Mouse (Mus musculus): ENCODE data around the gene Tprn. TPM values are rescaled to one million over a fixed set of nuclear protein-coding genes. Genes with fewer than 3 reads are reported as not detected.
A peak's percentile ranks its signal among the peaks of the same experiment; 100 is the strongest.

Tprn gene
- polyA plus RNA-seq, 1 experiment from 2014 or later = 8.6 TPM

DNA sequence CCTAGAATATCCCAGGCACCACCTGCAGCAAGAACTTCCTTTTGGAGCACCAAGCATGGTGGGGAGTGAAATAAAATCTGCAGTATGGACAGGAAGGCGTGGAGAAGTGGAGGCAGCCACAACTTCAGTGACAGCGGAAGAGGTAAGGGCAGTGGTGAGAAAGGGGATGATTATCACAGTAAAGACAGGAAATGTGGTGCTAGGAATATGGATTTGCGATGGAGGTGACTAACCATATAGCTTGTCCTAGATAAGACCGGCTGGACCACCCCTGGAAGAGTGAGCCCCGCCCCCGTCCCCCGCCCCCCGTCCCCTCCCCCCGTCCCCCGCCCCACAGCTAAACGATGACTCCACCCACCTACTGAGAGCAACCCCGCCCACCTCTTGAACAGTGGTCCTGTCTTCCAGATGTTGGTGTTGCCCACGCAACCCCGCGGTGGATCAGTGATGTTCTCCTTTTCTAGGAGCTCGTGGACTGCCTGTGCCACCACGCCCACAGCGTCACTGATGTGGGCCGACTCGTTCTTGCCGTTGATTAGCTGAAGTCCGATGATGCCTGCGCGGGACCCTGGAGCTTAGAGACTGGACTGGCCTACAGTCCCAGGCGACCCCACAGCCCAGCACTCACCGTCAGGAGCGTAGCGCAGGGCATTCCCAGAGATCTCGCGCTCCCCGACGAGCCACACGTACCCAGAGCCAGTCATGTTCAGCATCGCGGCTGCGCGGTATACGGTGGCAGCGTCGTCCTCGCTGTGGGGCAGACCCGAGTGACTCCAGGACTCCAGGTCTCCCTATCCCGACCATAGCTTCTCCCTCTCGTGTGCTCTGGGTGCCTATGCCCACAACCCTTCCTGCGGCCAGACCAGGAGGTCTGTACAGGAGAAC is 42.5 kb downstream of the Tprn start:
- Histone ChIP-seq H3K4me3 (peak overlapping the region; percentile 43), H3K9me3 (no peaks in the 10 kb centered on the region), H3K27ac (no peak overlapping the region), H3K36me3 (no peaks in the 10 kb centered on the region), H3K9ac (peak overlapping the region; percentile 17), H3K27me3 (peaks cover 67% of the 10 kb centered on the region), H3K4me1 (peaks cover 13% of the 10 kb centered on the region), H3K4me2 (peak overlapping the region; percentile 81)
- 3% methylated on average over 43 of the region's 45 CpGs for WGBS
- ATAC-seq (ENCODE audit: insufficient number of reproducible peaks, low FRiP score, low TSS enrichment, low read depth) = peak; percentile 7; the same call in 1 of the 2 replicates

DNA sequence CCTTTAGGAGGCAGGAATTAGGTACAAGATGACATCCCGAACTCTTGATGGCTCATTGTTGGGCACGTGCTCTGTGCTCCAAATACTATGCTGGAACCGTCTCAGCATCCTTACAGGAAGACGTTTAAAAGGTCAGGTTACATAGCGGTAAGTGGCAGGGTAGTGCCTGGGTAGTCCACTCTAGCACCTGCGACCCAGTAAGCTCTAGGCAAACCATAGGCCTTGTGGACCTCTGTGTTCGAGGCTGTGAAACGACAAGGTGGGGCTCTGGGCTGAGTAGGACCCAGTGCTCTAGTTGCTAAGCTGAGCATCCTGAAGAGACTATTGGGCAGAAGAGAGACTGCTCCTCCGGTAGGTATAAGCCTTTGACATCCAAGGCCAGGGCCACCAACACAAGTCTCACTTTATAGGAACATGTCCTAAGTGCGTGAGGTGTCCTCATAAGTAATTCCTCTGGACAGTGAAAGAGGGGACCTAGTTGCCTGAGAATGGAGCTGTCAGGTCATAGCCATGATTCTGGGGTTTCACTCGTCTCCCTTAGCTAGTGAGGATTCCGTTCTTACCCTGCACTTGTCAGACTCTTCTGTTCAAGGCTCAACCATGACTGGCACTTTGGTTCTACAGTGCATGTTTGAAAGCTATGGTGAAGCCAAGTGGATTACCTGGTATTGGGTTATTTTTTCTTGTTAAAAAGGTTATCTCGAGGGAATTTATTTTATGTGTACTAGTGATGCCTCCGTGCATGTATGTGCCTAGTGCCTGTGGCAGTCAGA is 43.4 kb downstream of the Tprn start:
- H3K9me3 ChIP-seq = no peaks in the 10 kb centered on the region
- no peak overlapping the region; the same call in 1 of the 2 replicates for H3K9ac ChIP-seq
- H3K4me1 ChIP-seq = peaks cover 13% of the 10 kb centered on the region
- peak overlapping the region; percentile 43 for H3K4me3 ChIP-seq
- no peak for ATAC-seq (ENCODE audit: insufficient number of reproducible peaks, low FRiP score, low TSS enrichment, low read depth)
- WGBS = 46% methylated on average over 14 of the region's 14 CpGs
- H3K27me3 ChIP-seq = peaks cover 76% of the 10 kb centered on the region
- H3K4me2 ChIP-seq = peak overlapping the region; percentile 81
- H3K27ac ChIP-seq = no peak overlapping the region
- H3K36me3 ChIP-seq = no peaks in the 10 kb centered on the region

DNA sequence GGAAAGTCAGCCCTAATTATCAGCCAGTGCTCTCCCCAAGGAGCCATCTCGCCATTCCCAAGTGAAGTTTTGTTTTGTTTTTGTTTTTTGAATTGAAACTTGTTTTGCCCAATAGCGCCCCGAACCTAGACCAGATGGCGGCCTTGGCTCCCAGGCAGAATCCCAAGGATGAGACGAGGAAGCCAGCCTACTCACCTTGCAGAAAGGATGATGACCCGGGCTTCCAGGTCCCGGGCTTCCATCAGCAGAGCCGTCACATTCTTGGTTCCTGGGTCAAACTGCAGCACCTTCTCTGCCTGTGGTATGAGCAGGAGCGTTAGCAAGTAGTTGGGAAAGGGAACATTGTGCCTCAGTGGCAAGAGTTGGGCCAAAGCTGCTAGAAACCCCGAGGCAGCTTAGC is 47.8 kb downstream of the Tprn start:
- H3K9ac ChIP-seq = no peak overlapping the region
- H3K4me1 ChIP-seq = peaks cover 5% of the 10 kb centered on the region
- H3K9me3 ChIP-seq = no peaks in the 10 kb centered on the region
- no peak overlapping the region for H3K4me2 ChIP-seq
- H3K27ac ChIP-seq = no peak overlapping the region
- H3K27me3 ChIP-seq = peaks cover 93% of the 10 kb centered on the region
- no peak for ATAC-seq (ENCODE audit: insufficient number of reproducible peaks, low FRiP score, low TSS enrichment, low read depth)
- WGBS = 52% methylated on average over 10 of the region's 10 CpGs
- no peaks in the 10 kb centered on the region for H3K36me3 ChIP-seq
- H3K4me3 ChIP-seq = no peak overlapping the region

DNA sequence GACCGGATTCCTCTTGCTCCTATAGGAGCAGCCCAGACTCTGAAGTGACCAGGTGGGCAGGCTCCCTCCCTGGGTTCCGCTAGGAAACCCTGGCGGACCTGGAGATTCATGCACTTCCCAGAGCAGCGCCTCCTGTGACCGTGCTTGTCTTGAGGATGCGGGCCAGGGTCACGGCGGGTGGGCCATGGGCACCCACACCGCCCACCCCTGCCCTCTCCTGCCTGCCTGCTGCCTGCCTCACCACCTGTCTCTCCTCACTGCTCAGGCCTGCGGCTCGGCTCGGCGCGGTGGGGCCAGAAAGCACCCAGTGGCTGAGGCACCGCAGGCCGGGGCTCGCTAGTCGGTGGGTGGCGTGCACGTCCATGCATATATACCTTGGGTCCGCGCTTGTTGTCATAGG is 48.6 kb downstream of the Tprn start:
- H3K4me2 ChIP-seq = no peak overlapping the region
- no peak for ATAC-seq (ENCODE audit: insufficient number of reproducible peaks, low FRiP score, low TSS enrichment, low read depth)
- H3K27me3 ChIP-seq = peaks cover 88% of the 10 kb centered on the region
- no peaks in the 10 kb centered on the region for H3K9me3 ChIP-seq
- H3K27ac ChIP-seq = no peak overlapping the region
- no peak overlapping the region for H3K4me3 ChIP-seq
- no peaks in the 10 kb centered on the region for H3K36me3 ChIP-seq
- no peak overlapping the region for H3K9ac ChIP-seq
- WGBS = 1% methylated on average over 22 of the region's 22 CpGs
- no peaks in the 10 kb centered on the region for H3K4me1 ChIP-seq

DNA sequence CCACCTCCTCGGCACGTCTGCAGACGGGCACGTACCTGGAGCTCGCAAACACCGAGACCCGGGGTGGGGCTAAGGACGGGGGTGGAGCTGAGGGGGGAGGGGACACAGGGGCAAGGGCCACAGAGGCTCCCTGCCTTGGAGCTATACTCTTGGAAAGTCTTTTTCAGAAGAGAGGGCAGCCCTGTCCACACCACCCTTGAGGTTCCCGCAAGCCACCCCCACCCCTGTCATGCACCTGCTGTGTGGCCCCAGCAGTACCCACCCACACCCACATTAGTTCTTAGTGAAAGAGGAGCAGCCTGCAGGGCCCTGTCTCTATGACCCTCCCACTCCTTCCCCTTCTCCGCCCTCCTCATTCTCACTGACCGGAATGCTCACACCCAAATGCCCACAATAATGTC is 49.1 kb downstream of the Tprn start:
- WGBS = 4% methylated on average over 11 of the region's 11 CpGs

DNA sequence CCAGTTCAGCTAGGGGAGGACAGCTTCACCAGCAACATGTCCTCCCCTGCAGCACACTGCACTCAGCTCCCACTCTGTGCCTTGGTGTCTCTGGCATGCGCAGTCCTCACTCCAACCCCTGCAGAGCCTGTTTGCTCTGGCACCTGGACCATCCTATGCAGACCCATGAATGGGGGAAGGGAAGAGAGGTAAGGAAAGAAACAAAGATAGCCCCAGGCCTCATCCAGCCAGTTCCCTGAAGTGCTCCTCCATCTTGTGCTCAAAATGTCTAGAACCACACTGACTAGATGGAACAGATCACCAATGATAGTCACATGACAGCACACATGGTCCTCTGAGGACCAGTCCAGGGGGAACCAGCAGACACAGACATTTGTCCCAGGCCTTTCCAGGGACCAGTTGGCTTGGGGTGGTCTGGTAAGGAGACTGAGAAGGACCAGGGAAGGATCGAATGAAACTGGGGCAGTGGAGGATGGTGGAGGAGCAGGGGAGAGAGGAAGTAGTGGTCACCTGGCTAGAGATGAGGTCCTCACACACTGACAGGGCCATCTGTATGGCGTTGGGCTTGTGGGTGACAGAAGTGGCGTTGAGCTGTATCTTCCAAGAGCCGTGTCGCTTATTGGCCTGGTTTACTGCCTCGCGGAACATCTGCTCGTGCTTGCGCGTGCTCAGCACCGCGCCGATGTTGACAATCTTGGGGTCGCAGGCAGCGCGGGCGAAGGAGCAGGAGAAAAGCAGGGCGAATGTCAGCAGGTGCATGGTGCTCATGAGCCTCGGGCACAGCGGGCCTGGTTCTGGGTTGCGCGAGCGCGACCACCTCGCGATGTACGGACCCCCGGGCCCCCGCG is 55.9 kb downstream of the Tprn start:
- Histone ChIP-seq H3K4me2 (peak overlapping the region; percentile 54), H3K36me3 (no peaks in the 10 kb centered on the region), H3K27me3 (peaks cover 75% of the 10 kb centered on the region), H3K9me3 (no peaks in the 10 kb centered on the region), H3K4me1 (peaks cover 10% of the 10 kb centered on the region), H3K4me3 (peak overlapping the region; percentile 33), H3K9ac (no peak overlapping the region), H3K27ac (no peak overlapping the region)
- no peak for ATAC-seq (ENCODE audit: insufficient number of reproducible peaks, low FRiP score, low TSS enrichment, low read depth)
- 6% methylated on average over 31 of the region's 31 CpGs for WGBS

More for the DNA sequence above, 49.1 kb downstream of the Tprn start:
- Histone ChIP-seq H3K4me2 (no peak overlapping the region), H3K36me3 (no peaks in the 10 kb centered on the region), H3K27ac (no peak overlapping the region), H3K27me3 (peaks cover 88% of the 10 kb centered on the region), H3K4me1 (no peaks in the 10 kb centered on the region), H3K9me3 (no peaks in the 10 kb centered on the region), H3K4me3 (no peak overlapping the region), H3K9ac (no peak overlapping the region)
- ATAC-seq (ENCODE audit: insufficient number of reproducible peaks, low FRiP score, low TSS enrichment, low read depth) = 0 out of 2 replicates have a peak, but pooled peaks have one; percentile 17

DNA sequence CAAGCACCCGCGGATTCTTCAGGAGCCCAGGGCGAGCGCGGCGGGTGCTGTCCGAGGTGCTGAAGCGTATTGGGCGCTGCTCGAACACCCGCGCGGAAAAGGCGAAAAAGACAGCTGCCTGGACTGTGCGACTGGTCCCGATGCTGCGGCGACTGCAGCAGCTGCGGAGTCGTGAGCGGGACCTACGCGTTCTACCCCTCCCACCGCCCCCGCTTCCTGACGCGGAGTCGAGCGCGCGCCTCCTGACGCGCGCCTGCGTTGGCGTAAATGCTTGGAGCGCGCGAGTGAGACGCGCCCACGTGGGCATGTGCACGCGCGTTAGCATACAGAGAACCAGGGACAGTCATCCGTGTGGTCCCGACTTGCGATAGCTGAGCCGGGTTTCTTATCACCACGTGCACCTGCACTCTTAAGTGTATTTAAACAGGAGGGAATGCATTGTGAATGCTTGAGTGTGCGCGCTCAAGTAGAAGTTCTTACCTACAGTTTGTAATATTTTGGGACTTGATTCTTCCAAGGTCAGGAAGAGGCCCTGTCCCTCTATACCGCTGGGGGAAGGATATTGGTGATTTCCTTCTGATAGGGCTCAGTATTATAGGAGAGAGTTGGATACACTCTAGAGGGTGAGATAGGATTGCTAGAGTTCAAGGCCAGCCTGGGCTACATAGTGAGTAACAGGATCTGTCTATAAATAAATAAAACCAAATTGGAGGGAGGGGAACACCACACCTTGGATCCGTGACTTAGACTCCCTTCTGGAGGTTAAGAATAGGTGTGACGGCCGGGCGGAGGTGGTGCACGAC is 56.8 kb downstream of the Tprn start, which contains the start of gene Grin1:
TSS of gene Grin1 (minus strand) at position 217 of the 803 bp plus-strand sequence.
- WGBS = 10% methylated on average over 58 of the region's 58 CpGs
- no peak within 1 kb of the TSS for H3K9ac ChIP-seq
- peaks cover 10% of the 10 kb centered on the region for H3K4me1 ChIP-seq
- no peaks in the 10 kb centered on the region for H3K9me3 ChIP-seq
- H3K36me3 ChIP-seq = no peaks in the 10 kb centered on the region
- peaks cover 68% of the 10 kb centered on the region for H3K27me3 ChIP-seq
- H3K4me3 ChIP-seq = peak within 1 kb of the TSS; percentile 33
- ATAC-seq (ENCODE audit: insufficient number of reproducible peaks, low FRiP score, low TSS enrichment, low read depth) = peak; percentile 56; the same call in 1 of the 2 replicates
- no peak within 1 kb of the TSS for H3K27ac ChIP-seq
- H3K4me2 ChIP-seq = peak within 1 kb of the TSS; percentile 54

Other genes with a start within 250 kb of the Tprn start
- 67.5 and 68.3 TPM in 2 replicates for gene Nsmf, start 208.3 kb upstream of the Tprn start, polyA plus RNA-seq (2015; fragmentation: Nextera tagmentation; extraction: Ambion mirVana)
- gene Entpd8, start 182.3 kb upstream of the Tprn start, polyA plus RNA-seq (2015; fragmentation: Nextera tagmentation; extraction: Ambion mirVana) = not detected in 2 replicates
- 0.18 TPM in 1 of 2 replicates, not detected in the other for gene Noxa1, start 167.5 kb upstream of the Tprn start, polyA plus RNA-seq (2015; fragmentation: Nextera tagmentation; extraction: Ambion mirVana)
- gene Nrarp, start 81.9 kb upstream of the Tprn start, polyA plus RNA-seq (2015; fragmentation: Nextera tagmentation; extraction: Ambion mirVana) = 28.5 and 33.5 TPM in 2 replicates
- gene Tor4a, start 65.7 kb upstream of the Tprn start, polyA plus RNA-seq (2015; fragmentation: Nextera tagmentation; extraction: Ambion mirVana) = 8.9 and 10.0 TPM in 2 replicates
- gene Nelfb, start 51.1 kb upstream of the Tprn start, polyA plus RNA-seq (2015; fragmentation: Nextera tagmentation; extraction: Ambion mirVana) = 114 and 117 TPM in 2 replicates
- gene Stpg3, start 48.0 kb upstream of the Tprn start, polyA plus RNA-seq (2015; fragmentation: Nextera tagmentation; extraction: Ambion mirVana) = not detected in 2 replicates
- 0.81 TPM in 1 of 2 replicates, not detected in the other for gene Fam166a, start 43.9 kb upstream of the Tprn start, polyA plus RNA-seq (2015; fragmentation: Nextera tagmentation; extraction: Ambion mirVana)
- 554 and 617 TPM in 2 replicates for gene Tubb4b, start 37.9 kb upstream of the Tprn start, polyA plus RNA-seq (2015; fragmentation: Nextera tagmentation; extraction: Ambion mirVana)
- gene Slc34a3, start 28.3 kb upstream of the Tprn start, polyA plus RNA-seq (2015; fragmentation: Nextera tagmentation; extraction: Ambion mirVana) = not detected in 2 replicates
- gene Rnf224, start 25.8 kb upstream of the Tprn start, polyA plus RNA-seq (2015; fragmentation: Nextera tagmentation; extraction: Ambion mirVana) = 0.57 and 0.58 TPM in 2 replicates
- gene Rnf208, start 20.4 kb upstream of the Tprn start, polyA plus RNA-seq (2015; fragmentation: Nextera tagmentation; extraction: Ambion mirVana) = 16.9 and 17.5 TPM in 2 replicates
- gene Cysrt1, start 20.2 kb upstream of the Tprn start, polyA plus RNA-seq (2015; fragmentation: Nextera tagmentation; extraction: Ambion mirVana) = 83.9 and 100 TPM in 2 replicates
- 10.2 and 10.4 TPM in 2 replicates for gene AL732309.1, start 15.8 kb upstream of the Tprn start, polyA plus RNA-seq (2015; fragmentation: Nextera tagmentation; extraction: Ambion mirVana)
- 21.4 and 24.2 TPM in 2 replicates for gene Tmem203, start 7.2 kb upstream of the Tprn start, polyA plus RNA-seq (2015; fragmentation: Nextera tagmentation; extraction: Ambion mirVana)
- 241 and 244 TPM in 2 replicates for gene Ssna1, start 9.8 kb downstream of the Tprn start, polyA plus RNA-seq (2015; fragmentation: Nextera tagmentation; extraction: Ambion mirVana)
- gene Anapc2, start 9.9 kb downstream of the Tprn start, polyA plus RNA-seq (2015; fragmentation: Nextera tagmentation; extraction: Ambion mirVana) = 136 and 140 TPM in 2 replicates
- gene Tmem210, start 25.5 kb downstream of the Tprn start, polyA plus RNA-seq (2015; fragmentation: Nextera tagmentation; extraction: Ambion mirVana) = not detected in 2 replicates
- gene Lrrc26, start 27.3 kb downstream of the Tprn start, polyA plus RNA-seq (2015; fragmentation: Nextera tagmentation; extraction: Ambion mirVana) = 0.61 and 0.92 TPM in 2 replicates
- gene Grin1, start 56.6 kb downstream of the Tprn start, polyA plus RNA-seq (2015; fragmentation: Nextera tagmentation; extraction: Ambion mirVana) = 0.71 and 0.87 TPM in 2 replicates
- gene Man1b1, start 69.7 kb downstream of the Tprn start, polyA plus RNA-seq (2015; fragmentation: Nextera tagmentation; extraction: Ambion mirVana) = 47.0 and 55.8 TPM in 2 replicates
- 24.0 and 25.1 TPM in 2 replicates for gene Dpp7, start 93.7 kb downstream of the Tprn start, polyA plus RNA-seq (2015; fragmentation: Nextera tagmentation; extraction: Ambion mirVana)
- gene Uap1l1, start 103.1 kb downstream of the Tprn start, polyA plus RNA-seq (2015; fragmentation: Nextera tagmentation; extraction: Ambion mirVana) = 16.9 and 23.6 TPM in 2 replicates
- gene Sapcd2, start 109.7 kb downstream of the Tprn start, polyA plus RNA-seq (2015; fragmentation: Nextera tagmentation; extraction: Ambion mirVana) = 30.5 and 31.9 TPM in 2 replicates
- 4.2 and 11.7 TPM in 2 replicates for gene Entpd2, start 133.3 kb downstream of the Tprn start, polyA plus RNA-seq (2015; fragmentation: Nextera tagmentation; extraction: Ambion mirVana)
- gene Npdc1, start 136.7 kb downstream of the Tprn start, polyA plus RNA-seq (2015; fragmentation: Nextera tagmentation; extraction: Ambion mirVana) = 51.7 and 54.3 TPM in 2 replicates
- gene Fut7, start 160.6 kb downstream of the Tprn start, polyA plus RNA-seq (2015; fragmentation: Nextera tagmentation; extraction: Ambion mirVana) = 0.18 TPM in 1 of 2 replicates, not detected in the other
- 4.2 and 5.9 TPM in 2 replicates for gene Abca2, start 166.1 kb downstream of the Tprn start, polyA plus RNA-seq (2015; fragmentation: Nextera tagmentation; extraction: Ambion mirVana)
- 99.3 and 111 TPM in 2 replicates for gene Clic3, start 194.2 kb downstream of the Tprn start, polyA plus RNA-seq (2015; fragmentation: Nextera tagmentation; extraction: Ambion mirVana)
- gene Paxx, start 198.5 kb downstream of the Tprn start, polyA plus RNA-seq (2015; fragmentation: Nextera tagmentation; extraction: Ambion mirVana) = 49.9 and 56.9 TPM in 2 replicates
- 4.1 and 9.1 TPM in 2 replicates for gene Ptgds, start 207.4 kb downstream of the Tprn start, polyA plus RNA-seq (2015; fragmentation: Nextera tagmentation; extraction: Ambion mirVana)
- gene Lcn12, start 231.3 kb downstream of the Tprn start, polyA plus RNA-seq (2015; fragmentation: Nextera tagmentation; extraction: Ambion mirVana) = not detected in 2 replicates
- gene Fbxw5, start 238.1 kb downstream of the Tprn start, polyA plus RNA-seq (2015; fragmentation: Nextera tagmentation; extraction: Ambion mirVana) = 73.0 and 81.4 TPM in 2 replicates
- gene C8g, start 239.1 kb downstream of the Tprn start, polyA plus RNA-seq (2015; fragmentation: Nextera tagmentation; extraction: Ambion mirVana) = 4.6 and 5.6 TPM in 2 replicates